Mouse (Mus musculus): Measurements from ENCODE around the gene Topors. TPM values are rescaled to one million over a fixed set of nuclear protein-coding genes. Genes with fewer than 3 reads are reported as not detected.

Topors gene
- polyA plus RNA-seq, 1 experiment from 2014 or later = 33.3 TPM

GRCm38 (mm10) chr4:40221876-40222585, 47.6 kb downstream of the Topors start:
- no peak for ATAC-seq (ENCODE audit: low read depth)
- no peak overlapping the region for H3K27ac ChIP-seq (replicated peaks)
- peak overlapping the region; percentile 26 for H3K4me2 ChIP-seq
- no peaks in the 10 kb centered on the region for H3K9me3 ChIP-seq
- 32% methylated on average over 21 of the region's 21 CpGs for WGBS
- H3K36me3 ChIP-seq = no peaks in the 10 kb centered on the region
- H3K27me3 ChIP-seq = peaks cover 10% of the 10 kb centered on the region; the same call in 1 of the 2 replicates
- no peak overlapping the region for H3K9ac ChIP-seq
- H3K4me1 ChIP-seq (replicated peaks) = peaks cover 16% of the 10 kb centered on the region
- H3K4me3 ChIP-seq = no peak overlapping the region

- Histone ChIP-seq H3K9me3 (no peaks in the 10 kb centered on the region), H3K4me3 (no peak overlapping the region), H3K4me2 (peak overlapping the region; percentile 32; the same call in 1 of the 2 replicates), H3K9ac (no peak overlapping the region), H3K4me1 (replicated peaks) (peaks cover 16% of the 10 kb centered on the region), H3K27ac (replicated peaks) (no peak overlapping the region), H3K36me3 (no peaks in the 10 kb centered on the region), H3K27me3 (peaks cover 10% of the 10 kb centered on the region; the same call in 1 of the 2 replicates)
- no peak for ATAC-seq (ENCODE audit: low read depth)
- WGBS = 26% methylated on average over 14 of the region's 14 CpGs
Measured at GRCm38 (mm10) chr4:40221004-40221760, 48.5 kb downstream of the Topors start.

- H3K4me3 ChIP-seq = no peak overlapping the region
- no peak overlapping the region for H3K9ac ChIP-seq
- H3K4me2 ChIP-seq = peak overlapping the region; percentile 32
- no peaks in the 10 kb centered on the region for H3K36me3 ChIP-seq
- no peaks in the 10 kb centered on the region for H3K9me3 ChIP-seq
- peaks cover 16% of the 10 kb centered on the region for H3K4me1 ChIP-seq (replicated peaks)
- peaks cover 10% of the 10 kb centered on the region; the same call in 1 of the 2 replicates for H3K27me3 ChIP-seq
- WGBS = 25% methylated on average over 12 of the region's 12 CpGs
- no peak for ATAC-seq (ENCODE audit: low read depth)
- H3K27ac ChIP-seq (replicated peaks) = no peak overlapping the region
Measured at GRCm38 (mm10) chr4:40220437-40220836, 49.2 kb downstream of the Topors start.

- Histone ChIP-seq H3K36me3 (no peaks in the 10 kb centered on the region), H3K4me2 (no peak overlapping the region), H3K4me1 (replicated peaks) (peaks cover 16% of the 10 kb centered on the region), H3K9me3 (no peaks in the 10 kb centered on the region), H3K9ac (no peak overlapping the region), H3K27me3 (peaks cover 10% of the 10 kb centered on the region; the same call in 1 of the 2 replicates), H3K4me3 (no peak overlapping the region), H3K27ac (replicated peaks) (no peak overlapping the region)
- no peak for ATAC-seq (ENCODE audit: low read depth)
- 68% methylated on average over 7 of the region's 7 CpGs for WGBS
Measured at GRCm38 (mm10) chr4:40218382-40218781, 51.3 kb downstream of the Topors start.

GRCm38 (mm10) chr4:40217910-40218309, 51.7 kb downstream of the Topors start:
- H3K4me1 ChIP-seq (replicated peaks) = peaks cover 16% of the 10 kb centered on the region
- no peak overlapping the region for H3K27ac ChIP-seq (replicated peaks)
- H3K27me3 ChIP-seq = peaks cover 10% of the 10 kb centered on the region; the same call in 1 of the 2 replicates
- no peak overlapping the region for H3K4me2 ChIP-seq
- 70% methylated on average over 3 of the region's 3 CpGs for WGBS
- no peak overlapping the region for H3K4me3 ChIP-seq
- no peaks in the 10 kb centered on the region for H3K9me3 ChIP-seq
- H3K9ac ChIP-seq = no peak overlapping the region
- no peak for ATAC-seq (ENCODE audit: low read depth)
- H3K36me3 ChIP-seq = no peaks in the 10 kb centered on the region

GRCm38 (mm10) chr4:40212177-40212576, 57.5 kb downstream of the Topors start:
- no peak for ATAC-seq (ENCODE audit: low read depth)
- Histone ChIP-seq H3K36me3 (no peaks in the 10 kb centered on the region), H3K4me2 (no peak overlapping the region), H3K4me1 (replicated peaks) (no peaks in the 10 kb centered on the region), H3K27me3 (no peaks in the 10 kb centered on the region), H3K9me3 (no peaks in the 10 kb centered on the region), H3K9ac (no peak overlapping the region), H3K4me3 (no peak overlapping the region), H3K27ac (replicated peaks) (no peak overlapping the region)
- 86% methylated on average over 4 of the region's 6 CpGs for WGBS

Other genes starting within 250 kb of the Topors start
- 47.3 and 47.6 TPM in 2 replicates for gene Aco1, start 126.8 kb downstream of the Topors start, polyA plus RNA-seq (2015; fragmentation: Nextera tagmentation; extraction: Ambion mirVana)
- 3.8 and 5.0 TPM in 2 replicates for gene Ddx58, start 30.0 kb downstream of the Topors start, polyA plus RNA-seq (2015; fragmentation: Nextera tagmentation; extraction: Ambion mirVana)
- 21.0 and 23.8 TPM in 2 replicates for gene Smim27, start 271 bp downstream of the Topors start, polyA plus RNA-seq (2015; fragmentation: Nextera tagmentation; extraction: Ambion mirVana)
- 359 and 361 TPM in 2 replicates for gene Ndufb6, start 9.6 kb upstream of the Topors start, polyA plus RNA-seq (2015; fragmentation: Nextera tagmentation; extraction: Ambion mirVana)
- 0.59 and 0.77 TPM in 2 replicates for gene Tmem215, start 202.3 kb upstream of the Topors start, polyA plus RNA-seq (2015; fragmentation: Nextera tagmentation; extraction: Ambion mirVana)

Measured in neural tube, embryonic 13.5 days (tissue).